Mouse (Mus musculus) stomach, embryonic 15.5 days (tissue): ENCODE results near the gene Rhot1. TPM values are rescaled to one million over a fixed set of nuclear protein-coding genes. Genes with fewer than 3 reads are reported as not detected.
"Not testable (repeated sequence)": the region's sequence is repeated elsewhere in the genome, so short reads cannot be mapped to it uniquely, and the experiment has no call there.

Experiments used
- ATAC-seq: fragments of 200-750 bp; cut with Nextera tagmentation; 2 replicates; pipeline ENCODE4 v1.8.0; 2017; ENCODE audit warnings: low read depth, moderate number of reproducible peaks, moderate TSS enrichment; ENCODE audit not compliant: insufficient read depth, low FRiP score
- H3K27ac ChIP-seq: fragments of 300-500 bp; sonication (generic); 2 replicates; pipeline ENCODE4 v1.5.1; 2015; ENCODE audit warnings: mild to moderate bottlenecking, inconsistent platforms
- H3K27me3 ChIP-seq: fragments of 300-500 bp; sonication (generic); replicated peaks from 2 replicates; pipeline ENCODE4 v1.6.1; 2015; ENCODE audit warnings: inconsistent platforms
- H3K36me3 ChIP-seq: fragments of 300-500 bp; sonication (generic); 2 replicates; pipeline ENCODE4 v1.6.1; 2015; ENCODE audit warnings: inconsistent platforms
- H3K4me1 ChIP-seq: fragments of 300-500 bp; sonication (generic); 2 replicates; pipeline ENCODE4 v1.6.1; 2015; ENCODE audit warnings: inconsistent platforms
- H3K4me2 ChIP-seq: fragments of 300-500 bp; sonication (generic); 2 replicates; pipeline ENCODE4 v1.6.1; 2015; ENCODE audit warnings: mild to moderate bottlenecking, inconsistent platforms
- H3K4me3 ChIP-seq: fragments of 300-500 bp; sonication (generic); replicated peaks from 2 replicates; pipeline ENCODE4 v1.5.1; 2015; ENCODE audit warnings: inconsistent platforms
- H3K9ac ChIP-seq: fragments of 300-500 bp; sonication (generic); 2 replicates; pipeline ENCODE4 v1.6.1; 2015; ENCODE audit warnings: inconsistent platforms
- H3K9me3 ChIP-seq: fragments of 300-500 bp; sonication (generic); 2 replicates; pipeline ENCODE4 v1.6.1; 2016; ENCODE audit warnings: inconsistent platforms
- WGBS: fragments of 180-500 bp; shearing (Covaris S2); methylation state at CpG from one replicate; pipeline ENCODE4 v1.1.7; 2015; 5-methylcytosine and 5-hydroxymethylcytosine counted together
- polyA plus RNA-seq: library from polyadenylated mRNA; unstranded; fragments of >200 nt; fragmentation: Nextera tagmentation; extraction: Ambion mirVana; gene quantifications from 2 replicates; pipeline ENCODE4 v1.2.1, GENCODE M21; 2015

Rhot1 gene
- polyA plus RNA-seq, 1 experiment from 2014 or later: 47.7 TPM

DNA sequence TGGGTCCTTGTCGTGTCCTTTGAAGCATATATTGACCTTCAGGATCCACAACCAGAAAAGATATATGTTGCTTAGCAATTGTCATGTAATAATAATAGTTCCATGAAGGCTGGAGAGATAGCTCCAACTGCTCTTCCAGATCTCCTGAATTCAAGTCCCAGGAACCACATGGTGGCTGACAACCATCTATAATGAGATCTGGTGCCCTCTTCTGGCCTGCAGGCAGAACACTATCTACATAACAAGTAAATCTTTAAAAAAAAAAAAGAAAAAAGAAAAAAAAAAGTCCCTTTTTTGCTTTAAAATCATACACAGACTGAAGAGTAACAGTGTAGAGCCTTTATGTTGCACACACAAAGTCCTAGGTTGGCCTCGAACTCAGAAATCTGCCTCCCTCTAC lies 9.0 kb upstream of the Rhot1 start:
- H3K4me3 ChIP-seq: no peak overlapping the region
- 98% methylated on average over 2 of the region's 2 CpGs for WGBS
- H3K27me3 ChIP-seq: no peaks in the 10 kb centered on the region
- no peak overlapping the region for H3K27ac ChIP-seq
- H3K36me3 ChIP-seq: no peaks in the 10 kb centered on the region
- no peaks in the 10 kb centered on the region for H3K4me1 ChIP-seq
- no peak overlapping the region for H3K4me2 ChIP-seq
- no peak overlapping the region for H3K9ac ChIP-seq
- no peaks in the 10 kb centered on the region for H3K9me3 ChIP-seq
- ATAC-seq: no peak

DNA sequence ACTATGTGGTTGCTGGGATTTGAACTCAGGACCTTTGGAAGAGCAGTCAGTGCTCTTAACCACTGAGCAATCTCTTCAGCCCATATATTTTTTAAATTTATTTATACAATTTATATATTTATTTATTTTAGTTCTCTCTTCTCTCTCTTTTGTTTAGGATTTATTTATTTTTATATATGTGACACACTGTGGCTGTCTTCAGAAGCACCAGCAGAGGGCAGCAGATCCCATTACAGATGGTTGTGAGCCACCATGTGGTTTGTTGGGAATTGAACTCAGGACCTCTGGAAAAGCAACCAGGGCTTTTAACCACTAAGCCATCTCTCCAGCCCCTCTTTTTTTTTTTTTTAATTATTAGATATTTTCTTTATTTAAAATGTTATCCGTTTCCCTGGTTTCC lies 8.5 kb upstream of the Rhot1 start:
- H3K27ac ChIP-seq: no peak overlapping the region
- no peak overlapping the region for H3K4me3 ChIP-seq
- H3K9ac ChIP-seq: no peak overlapping the region
- no peaks in the 10 kb centered on the region for H3K27me3 ChIP-seq
- no peaks in the 10 kb centered on the region for H3K36me3 ChIP-seq
- H3K9me3 ChIP-seq: no peaks in the 10 kb centered on the region
- H3K4me1 ChIP-seq: no peaks in the 10 kb centered on the region
- WGBS: 67% methylated on average over 1 of the region's 1 CpGs
- H3K4me2 ChIP-seq: no peak overlapping the region
- ATAC-seq: no peak

DNA sequence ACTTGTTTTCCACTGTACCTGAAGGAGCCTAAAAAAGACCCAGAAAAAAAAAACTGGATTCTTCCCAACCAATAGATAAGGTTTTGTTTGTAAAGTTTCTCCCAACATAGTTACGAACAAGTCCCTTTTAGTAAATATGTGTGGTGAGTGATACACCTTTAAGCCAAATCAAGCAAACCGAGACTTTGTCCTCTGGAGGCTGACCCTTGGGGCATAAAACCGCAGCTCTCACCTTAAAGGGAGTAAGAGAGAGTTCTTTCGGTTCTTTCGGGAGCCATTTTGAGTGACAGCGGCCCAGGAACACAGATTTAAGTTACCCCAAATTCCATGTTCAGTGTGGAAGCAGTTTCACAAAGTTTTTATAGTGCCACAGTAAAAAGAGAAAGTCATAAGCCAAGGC lies 6.5 kb upstream of the Rhot1 start:
- Histone ChIP-seq H3K27me3 (no peaks in the 10 kb centered on the region), H3K9me3 (no peaks in the 10 kb centered on the region), H3K9ac (no peak overlapping the region), H3K4me1 (no peaks in the 10 kb centered on the region), H3K4me3 (no peak overlapping the region), H3K36me3 (no peaks in the 10 kb centered on the region), H3K4me2 (no peak overlapping the region), H3K27ac (no peak overlapping the region)
- WGBS: 70% methylated on average over 6 of the region's 6 CpGs
- ATAC-seq: no peak

GRCm38 (mm10) chr11:80204037-80204436 lies 4.8 kb upstream of the Rhot1 start:
- WGBS: 70% methylated on average over 3 of the region's 3 CpGs
- ATAC-seq: no peak
- Histone ChIP-seq H3K9me3 (no peaks in the 10 kb centered on the region), H3K4me2 (no peak overlapping the region), H3K27ac (no peak overlapping the region), H3K4me3 (no peak overlapping the region), H3K36me3 (no peaks in the 10 kb centered on the region), H3K27me3 (no peaks in the 10 kb centered on the region), H3K4me1 (no peaks in the 10 kb centered on the region), H3K9ac (no peak overlapping the region)

DNA sequence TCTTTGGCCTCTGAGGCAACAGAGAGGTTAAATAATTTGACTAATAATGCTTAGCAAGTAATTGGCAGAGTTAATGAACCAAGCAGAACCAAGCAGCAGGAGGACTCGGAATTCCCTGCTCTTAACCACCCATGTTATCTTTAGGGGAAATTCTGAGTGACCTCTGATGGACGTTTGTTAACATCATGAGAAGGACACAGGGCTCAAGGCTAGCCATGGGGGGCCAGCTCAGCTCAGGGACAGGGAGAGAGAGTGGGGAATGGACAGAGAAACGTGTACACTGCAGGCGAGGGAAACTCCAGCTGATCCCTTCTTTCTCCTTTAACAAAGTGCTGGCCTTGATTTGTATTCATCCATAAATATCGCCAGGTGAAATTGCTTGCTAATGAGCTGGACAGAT lies 3.9 kb upstream of the Rhot1 start:
- Histone ChIP-seq H3K9me3 (no peaks in the 10 kb centered on the region), H3K27me3 (no peaks in the 10 kb centered on the region), H3K4me1 (no peaks in the 10 kb centered on the region), H3K9ac (no peak overlapping the region), H3K36me3 (no peaks in the 10 kb centered on the region), H3K27ac (no peak overlapping the region), H3K4me2 (no peak overlapping the region), H3K4me3 (no peak overlapping the region)
- WGBS: 60% methylated on average over 5 of the region's 5 CpGs
- no peak for ATAC-seq

- ATAC-seq: 0 out of 2 replicates have a peak, but pooled peaks have one; percentile 8
- WGBS: 36% methylated on average over 7 of the region's 7 CpGs
- Histone ChIP-seq H3K9ac (no peak overlapping the region), H3K27me3 (no peaks in the 10 kb centered on the region), H3K36me3 (no peaks in the 10 kb centered on the region), H3K9me3 (no peaks in the 10 kb centered on the region), H3K4me2 (no peak overlapping the region), H3K4me1 (0 out of 2 replicates have a peak, but pooled peaks cover 3% of the 10 kb centered on the region), H3K27ac (no peak overlapping the region), H3K4me3 (peak overlapping the region; percentile 100)
Observed at GRCm38 (mm10) chr11:80208465-80208859, 357 bp upstream of the Rhot1 start.

- no peaks in the 10 kb centered on the region for H3K36me3 ChIP-seq
- H3K4me2 ChIP-seq: peak overlapping the region; percentile 53
- 39% methylated on average over 6 of the region's 6 CpGs for WGBS
- no peak overlapping the region for H3K27ac ChIP-seq
- H3K9me3 ChIP-seq: no peaks in the 10 kb centered on the region
- H3K4me1 ChIP-seq: 0 out of 2 replicates have a peak, but pooled peaks cover 3% of the 10 kb centered on the region
- H3K27me3 ChIP-seq: no peaks in the 10 kb centered on the region
- H3K9ac ChIP-seq: no peak overlapping the region
- peak overlapping the region; percentile 100; the same call in 1 of the 2 replicates for H3K4me3 ChIP-seq
- ATAC-seq: no peak
Observed at GRCm38 (mm10) chr11:80210321-80210720, 1.5 kb downstream of the Rhot1 start.

- Histone ChIP-seq H3K4me2 (no peak overlapping the region), H3K4me3 (no peak overlapping the region), H3K4me1 (0 out of 2 replicates have a peak, but pooled peaks cover 3% of the 10 kb centered on the region), H3K36me3 (no peaks in the 10 kb centered on the region), H3K9me3 (no peaks in the 10 kb centered on the region), H3K9ac (no peak overlapping the region), H3K27me3 (no peaks in the 10 kb centered on the region), H3K27ac (no peak overlapping the region)
- 81% methylated on average over 2 of the region's 2 CpGs for WGBS
- ATAC-seq: no peak
Observed at GRCm38 (mm10) chr11:80212282-80212681, 3.5 kb downstream of the Rhot1 start.

GRCm38 (mm10) chr11:80215291-80215690 lies 6.5 kb downstream of the Rhot1 start:
- Histone ChIP-seq H3K27me3 (no peaks in the 10 kb centered on the region), H3K4me3 (no peak overlapping the region), H3K27ac (no peak overlapping the region), H3K9ac (no peak overlapping the region), H3K4me1 (peaks cover 8% of the 10 kb centered on the region; the same call in 1 of the 2 replicates), H3K36me3 (no peaks in the 10 kb centered on the region), H3K9me3 (no peaks in the 10 kb centered on the region), H3K4me2 (no peak overlapping the region)
- ATAC-seq: no peak
- WGBS: 78% methylated on average over 3 of the region's 3 CpGs

DNA sequence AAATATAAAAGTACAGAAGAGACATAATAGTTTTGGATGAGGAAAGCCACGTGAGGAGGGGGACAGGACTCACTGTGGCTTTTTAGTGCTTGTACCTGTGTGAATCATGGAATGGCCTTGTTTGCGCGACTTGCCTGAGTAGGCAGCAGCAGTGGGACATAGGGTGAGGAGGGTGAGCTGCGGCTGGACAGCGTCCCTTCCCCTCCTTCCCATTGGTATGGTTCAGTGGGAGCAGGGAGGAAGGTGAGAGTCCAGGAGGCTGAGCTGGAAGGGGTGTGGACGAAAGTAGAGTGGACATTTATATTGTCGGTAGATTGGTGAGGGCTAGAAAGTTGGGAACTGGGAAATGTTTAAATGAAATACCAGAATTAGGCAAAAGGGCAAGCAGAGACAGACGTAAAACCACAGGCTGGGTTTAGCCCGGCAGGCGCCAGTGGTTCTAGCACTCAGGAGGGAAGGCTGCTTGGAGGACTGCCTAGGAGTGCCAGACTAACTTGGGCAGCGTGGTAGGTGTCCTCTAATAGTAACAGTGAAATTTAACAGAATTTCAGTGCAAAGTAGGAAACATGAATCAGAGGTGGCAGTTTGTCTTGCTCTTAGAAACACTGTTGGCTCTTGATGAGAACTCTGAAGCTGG lies 10.0 kb downstream of the Rhot1 start:
- Histone ChIP-seq H3K9ac (no peak overlapping the region), H3K27ac (no peak overlapping the region), H3K36me3 (peaks cover 4% of the 10 kb centered on the region; the same call in 1 of the 2 replicates), H3K4me2 (no peak overlapping the region), H3K4me3 (no peak overlapping the region), H3K27me3 (no peaks in the 10 kb centered on the region), H3K9me3 (no peaks in the 10 kb centered on the region), H3K4me1 (peaks cover 5% of the 10 kb centered on the region; the same call in 1 of the 2 replicates)
- no peak for ATAC-seq
- WGBS: 82% methylated on average over 11 of the region's 11 CpGs

- not testable (repeated sequence) for ATAC-seq, H3K27ac ChIP-seq, H3K4me1 ChIP-seq, H3K9me3 ChIP-seq, H3K4me3 ChIP-seq, H3K4me2 ChIP-seq, H3K9ac ChIP-seq, H3K27me3 ChIP-seq
- 93% methylated on average over 4 of the region's 5 CpGs for WGBS
- peaks cover 23% of the 10 kb centered on the region; the same call in 1 of the 2 replicates for H3K36me3 ChIP-seq
Observed at GRCm38 (mm10) chr11:80230066-80230465, 21.2 kb downstream of the Rhot1 start.

- 69% methylated on average over 3 of the region's 3 CpGs for WGBS
Observed at GRCm38 (mm10) chr11:80237278-80237677, 28.5 kb downstream of the Rhot1 start.

More at GRCm38 (mm10) chr11:80237278-80237677, 28.5 kb downstream of the Rhot1 start:
- Histone ChIP-seq H3K36me3 (peaks cover 11% of the 10 kb centered on the region; the same call in 1 of the 2 replicates), H3K9me3 (no peaks in the 10 kb centered on the region), H3K4me3 (no peak overlapping the region), H3K4me1 (no peaks in the 10 kb centered on the region), H3K27ac (no peak overlapping the region), H3K27me3 (no peaks in the 10 kb centered on the region), H3K4me2 (no peak overlapping the region), H3K9ac (no peak overlapping the region)
- no peak for ATAC-seq
